Mouse (Mus musculus) embryonic facial prominence, embryonic 14.5 days (tissue): ENCODE results near the gene Gm35549. TPM values are rescaled to one million over a fixed set of nuclear protein-coding genes. Genes with fewer than 3 reads are reported as not detected.
"Not testable (repeated sequence)": the region's sequence is repeated elsewhere in the genome, so short reads cannot be mapped to it uniquely, and the experiment has no call there.

Experiments
- ATAC-seq: fragments of 200-750 bp; cut with Nextera tagmentation; 2 replicates; pipeline ENCODE4 v1.8.0; 2017; ENCODE audit warnings: low read depth, moderate number of reproducible peaks, moderate TSS enrichment
- DNase-seq: peaks from one replicate; pipeline ENCODE4 v3.0.0-alpha.2; 2015; ENCODE audit warnings: low spot score
- H3K27ac ChIP-seq: fragments of 300-500 bp; sonication (generic); replicated peaks from 2 replicates; pipeline ENCODE4 v1.5.1; 2014; ENCODE audit warnings: low read depth, mild to moderate bottlenecking, low read length, moderate library complexity
- H3K27me3 ChIP-seq: fragments of 300-500 bp; sonication (generic); replicated peaks from 2 replicates; pipeline ENCODE4 v1.6.1; 2014; ENCODE audit warnings: low read length; ENCODE audit not compliant: control insufficient read depth, insufficient read depth
- H3K36me3 ChIP-seq: fragments of 300-500 bp; sonication (generic); 2 replicates; pipeline ENCODE4 v1.6.1; 2014; ENCODE audit warnings: low read length, mixed read lengths; ENCODE audit not compliant: control insufficient read depth, insufficient read depth
- H3K4me1 ChIP-seq: fragments of 300-500 bp; sonication (generic); 2 replicates; pipeline ENCODE4 v1.6.1; 2014; ENCODE audit warnings: antibody characterized with exemption, low read length; ENCODE audit not compliant: control insufficient read depth, insufficient read depth
- H3K4me2 ChIP-seq: fragments of 300-500 bp; sonication (generic); 2 replicates; pipeline ENCODE4 v1.6.1; 2014; ENCODE audit warnings: low read depth, mild to moderate bottlenecking, low read length, moderate library complexity, mixed read lengths
- H3K4me3 ChIP-seq: fragments of 300-500 bp; sonication (generic); 2 replicates; pipeline ENCODE4 v1.5.1; 2014; ENCODE audit warnings: low read depth, mild to moderate bottlenecking, low read length
- H3K9ac ChIP-seq: fragments of 300-500 bp; sonication (generic); 2 replicates; pipeline ENCODE4 v1.6.1; 2014; ENCODE audit warnings: low read depth, mild to moderate bottlenecking, low read length, moderate library complexity, mixed read lengths
- H3K9me3 ChIP-seq: fragments of 300-500 bp; sonication (generic); 2 replicates; pipeline ENCODE4 v1.6.1; 2016; ENCODE audit warnings: low read length; ENCODE audit not compliant: control insufficient read depth
- WGBS: fragments of 180-500 bp; shearing (Covaris S2); extraction: QIAGEN DNeasy Blood & Tissue Kit; methylation state at CpG from one replicate; pipeline ENCODE4 v1.1.7; 2014; 5-methylcytosine and 5-hydroxymethylcytosine counted together
- polyA plus RNA-seq: library from polyadenylated mRNA; unstranded; fragments of >200 nt; fragmentation: Nextera tagmentation; extraction: Ambion mirVana; gene quantifications from 2 replicates; pipeline ENCODE4 v1.2.1, GENCODE M21; 2014

Gm35549 gene
- polyA plus RNA-seq, 1 experiment from 2014 or later: 0.58 TPM

- Histone ChIP-seq H3K27me3 (no peaks in the 10 kb centered on the region), H3K4me2 (peak overlapping the region; percentile 80), H3K9ac (peak overlapping the region; percentile 96), H3K4me3 (peak overlapping the region; percentile 76), H3K9me3 (peaks cover 31% of the 10 kb centered on the region), H3K27ac (no peak overlapping the region), H3K4me1 (peaks cover 9% of the 10 kb centered on the region), H3K36me3 (peaks cover 25% of the 10 kb centered on the region)
- WGBS: 61% methylated on average over 3 of the region's 3 CpGs
- no peak for ATAC-seq
- no peak for DNase-seq
These were observed 21.0 kb upstream of the Gm35549 start for GRCm38 (mm10) chr9:122864848-122865247.

GRCm38 (mm10) chr9:122863731-122864130 is 19.9 kb upstream of the Gm35549 start:
- no peak overlapping the region for H3K4me3 ChIP-seq
- 80% methylated on average over 2 of the region's 2 CpGs for WGBS

GRCm38 (mm10) chr9:122860752-122861151 is 16.9 kb upstream of the Gm35549 start:
- DNase-seq (no peak), ATAC-seq (no peak)
- Histone ChIP-seq H3K4me1 (peaks cover 9% of the 10 kb centered on the region), H3K9me3 (peaks cover 29% of the 10 kb centered on the region), H3K27me3 (no peaks in the 10 kb centered on the region), H3K9ac (no peak overlapping the region), H3K27ac (no peak overlapping the region), H3K4me2 (no peak overlapping the region), H3K36me3 (peaks cover 63% of the 10 kb centered on the region), H3K4me3 (no peak overlapping the region)

More at GRCm38 (mm10) chr9:122863731-122864130, 19.9 kb upstream of the Gm35549 start:
- H3K27ac ChIP-seq: no peak overlapping the region
- H3K9ac ChIP-seq: no peak overlapping the region
- no peak for DNase-seq
- no peaks in the 10 kb centered on the region for H3K27me3 ChIP-seq
- H3K36me3 ChIP-seq: peaks cover 36% of the 10 kb centered on the region
- H3K4me1 ChIP-seq: peaks cover 9% of the 10 kb centered on the region
- no peak for ATAC-seq
- peaks cover 41% of the 10 kb centered on the region for H3K9me3 ChIP-seq
- H3K4me2 ChIP-seq: peak overlapping the region; percentile 80; the same call in 1 of the 2 replicates

GRCm38 (mm10) chr9:122856716-122857115 is 12.9 kb upstream of the Gm35549 start:
- WGBS: 94% methylated on average over 3 of the region's 3 CpGs
- Histone ChIP-seq H3K4me1 (no peaks in the 10 kb centered on the region), H3K4me2 (no peak overlapping the region), H3K36me3 (peaks cover 96% of the 10 kb centered on the region), H3K27me3 (no peaks in the 10 kb centered on the region), H3K27ac (no peak overlapping the region), H3K9me3 (peaks cover 30% of the 10 kb centered on the region), H3K4me3 (no peak overlapping the region), H3K9ac (no peak overlapping the region)
- no peak for ATAC-seq
- no peak for DNase-seq

GRCm38 (mm10) chr9:122855617-122856016 is 11.8 kb upstream of the Gm35549 start:
- no peak overlapping the region for H3K4me2 ChIP-seq
- DNase-seq (no peak), ATAC-seq (no peak)
- no peaks in the 10 kb centered on the region for H3K27me3 ChIP-seq
- H3K36me3 ChIP-seq: peaks cover 96% of the 10 kb centered on the region
- no peak overlapping the region for H3K4me3 ChIP-seq
- H3K9me3 ChIP-seq: peaks cover 25% of the 10 kb centered on the region
- no peaks in the 10 kb centered on the region for H3K4me1 ChIP-seq
- no peak overlapping the region for H3K27ac ChIP-seq
- no peak overlapping the region for H3K9ac ChIP-seq
- WGBS: 91% methylated on average over 4 of the region's 4 CpGs

GRCm38 (mm10) chr9:122855141-122855540 is 11.3 kb upstream of the Gm35549 start:
- Histone ChIP-seq H3K9me3 (peaks cover 23% of the 10 kb centered on the region), H3K36me3 (peaks cover 96% of the 10 kb centered on the region)
- not testable (repeated sequence) for H3K27me3 ChIP-seq, H3K4me3 ChIP-seq, H3K9ac ChIP-seq, H3K4me2 ChIP-seq, ATAC-seq, H3K27ac ChIP-seq, H3K4me1 ChIP-seq, DNase-seq
- WGBS: 100% methylated on average over 1 of the region's 7 CpGs

- Histone ChIP-seq H3K9ac (no peak overlapping the region), H3K4me3 (no peak overlapping the region), H3K27ac (no peak overlapping the region), H3K36me3 (peaks cover 96% of the 10 kb centered on the region), H3K27me3 (no peaks in the 10 kb centered on the region), H3K9me3 (peaks cover 18% of the 10 kb centered on the region; the same call in 1 of the 2 replicates), H3K4me1 (no peaks in the 10 kb centered on the region), H3K4me2 (no peak overlapping the region)
- WGBS: 91% methylated on average over 7 of the region's 7 CpGs
- DNase-seq (no peak), ATAC-seq (no peak)
These were observed 10.7 kb upstream of the Gm35549 start for GRCm38 (mm10) chr9:122854526-122854925.

GRCm38 (mm10) chr9:122847811-122848311 is 4.0 kb upstream of the Gm35549 start:
- not testable (repeated sequence) for H3K4me2 ChIP-seq, H3K9ac ChIP-seq, H3K4me1 ChIP-seq, ATAC-seq, DNase-seq, H3K27ac ChIP-seq, H3K27me3 ChIP-seq, H3K4me3 ChIP-seq
- 86% methylated on average over 5 of the region's 8 CpGs for WGBS
- peaks cover 47% of the 10 kb centered on the region for H3K36me3 ChIP-seq
- H3K9me3 ChIP-seq: peaks cover 18% of the 10 kb centered on the region

GRCm38 (mm10) chr9:122846156-122846555 is 2.3 kb upstream of the Gm35549 start:
- Histone ChIP-seq H3K4me3 (no peak overlapping the region), H3K4me1 (no peaks in the 10 kb centered on the region), H3K4me2 (no peak overlapping the region), H3K27ac (no peak overlapping the region), H3K36me3 (peaks cover 30% of the 10 kb centered on the region), H3K27me3 (no peaks in the 10 kb centered on the region), H3K9ac (no peak overlapping the region), H3K9me3 (peaks cover 18% of the 10 kb centered on the region)
- ATAC-seq (peak; percentile 60), DNase-seq (peak; percentile 73)
